Mouse (Mus musculus) brown adipose tissue, adult 24 weeks (tissue): ENCODE measurements around the gene Gm17581. TPM values are rescaled to one million over a fixed set of nuclear protein-coding genes. Genes with fewer than 3 reads are reported as not detected.
A peak's percentile ranks its signal among the peaks of the same experiment; 100 is the strongest.
"Not testable (repeated sequence)": the region's sequence is repeated elsewhere in the genome, so short reads cannot be mapped to it uniquely, and the experiment has no call there.

Experiments
- H3K27ac ChIP-seq: fragments of 200-500 bp; replicated peaks from 2 replicates; pipeline ENCODE4 v1.5.1; 2012; ENCODE audit warnings: low read depth, mild to moderate bottlenecking, low read length
- H3K4me1 ChIP-seq: fragments of 200-500 bp; 2 replicates; pipeline ENCODE4 v1.6.1; 2012; ENCODE audit warnings: low read length, mixed read lengths; ENCODE audit not compliant: control insufficient read depth, insufficient read depth, insufficient read length
- H3K4me3 ChIP-seq: fragments of 200-500 bp; 2 replicates; pipeline ENCODE4 v1.5.1; 2012; ENCODE audit warnings: low read depth, mild to moderate bottlenecking, low read length, moderate library complexity; ENCODE audit not compliant: insufficient read depth
- polyA plus RNA-seq: library from polyadenylated mRNA; stranded (reverse); fragments of >200 nt; gene quantifications from 2 replicates; pipeline ENCODE4 v1.2.4, GENCODE M21; 2012; ENCODE audit not compliant: missing spikeins, insufficient read depth, insufficient read length

Gene Gm17581
- not detected in 2 replicates for polyA plus RNA-seq

DNA sequence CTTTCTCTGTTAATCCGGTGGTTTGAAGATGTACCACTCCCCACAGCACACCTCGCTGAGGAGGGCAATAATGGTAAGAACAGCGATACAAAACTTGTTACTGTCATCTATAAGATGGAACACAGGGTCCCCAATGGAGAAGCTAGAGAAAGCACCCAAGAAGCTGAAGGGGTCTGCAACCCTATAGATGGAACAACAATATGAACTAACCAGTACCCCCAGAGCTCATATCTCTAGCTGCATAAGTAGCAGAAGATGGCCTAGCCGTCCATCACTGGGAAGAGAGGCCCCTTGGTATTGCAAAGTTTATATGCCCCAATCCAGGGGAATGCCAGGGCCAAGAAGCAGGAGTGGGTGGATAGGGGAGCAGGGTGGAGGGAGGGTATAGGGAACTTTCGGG lies at the start of gene Gm17581:
Gm17581 (minus strand) TSS at position 101 of the 400 bp plus-strand sequence.
- 0 out of 2 replicates have a peak within 1 kb of the TSS, but pooled peaks have one; percentile 26 for H3K27ac ChIP-seq
- H3K4me1 ChIP-seq, H3K4me3 ChIP-seq: not testable (repeated sequence)

DNA sequence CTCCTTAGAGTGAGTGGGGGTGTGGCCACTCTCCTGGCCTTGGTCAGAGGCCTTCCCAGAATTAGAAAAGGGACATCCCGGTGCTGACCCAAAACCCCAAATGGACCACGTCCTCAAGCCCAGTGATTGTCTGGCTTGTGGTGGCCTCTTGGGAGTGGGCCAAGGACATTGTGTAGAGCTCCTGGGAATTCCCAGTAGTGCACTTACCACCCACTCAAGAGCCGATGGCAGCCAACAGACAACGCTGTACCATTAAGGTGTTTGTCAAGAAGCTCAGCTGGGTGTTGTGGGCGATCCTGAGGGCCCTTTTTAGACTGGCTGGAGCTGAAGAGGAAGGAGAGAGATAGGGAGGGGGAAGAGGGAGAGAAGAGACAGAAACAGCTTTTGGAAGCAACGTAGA lies 48.9 kb upstream of the Gm17581 start:
- Histone ChIP-seq H3K27ac (no peak overlapping the region), H3K4me3 (no peak overlapping the region), H3K4me1 (no peaks in the 10 kb centered on the region)

DNA sequence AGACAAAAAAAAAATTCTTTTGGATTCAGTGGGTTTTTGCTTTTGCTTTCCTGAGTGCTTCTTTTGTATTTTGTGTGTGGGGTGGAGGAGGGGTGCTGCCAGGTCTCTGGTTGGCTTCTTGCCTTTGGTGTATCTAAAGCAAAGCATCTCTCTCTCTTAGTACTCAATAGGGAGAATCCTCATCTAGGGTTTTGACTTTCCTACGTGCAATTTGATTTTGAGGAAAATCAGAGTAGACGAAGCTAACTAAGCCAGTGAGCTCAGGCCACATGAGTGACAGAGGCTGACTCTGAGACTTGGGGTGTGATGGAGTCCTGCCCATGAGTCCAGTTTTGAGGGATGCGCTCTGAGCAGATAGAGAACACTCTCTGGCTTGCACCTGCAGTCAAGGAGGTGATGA lies 43.8 kb upstream of the Gm17581 start:
- H3K27ac ChIP-seq, result no peak overlapping the region
- no peak overlapping the region for H3K4me3 ChIP-seq
- H3K4me1 ChIP-seq, result no peaks in the 10 kb centered on the region

DNA sequence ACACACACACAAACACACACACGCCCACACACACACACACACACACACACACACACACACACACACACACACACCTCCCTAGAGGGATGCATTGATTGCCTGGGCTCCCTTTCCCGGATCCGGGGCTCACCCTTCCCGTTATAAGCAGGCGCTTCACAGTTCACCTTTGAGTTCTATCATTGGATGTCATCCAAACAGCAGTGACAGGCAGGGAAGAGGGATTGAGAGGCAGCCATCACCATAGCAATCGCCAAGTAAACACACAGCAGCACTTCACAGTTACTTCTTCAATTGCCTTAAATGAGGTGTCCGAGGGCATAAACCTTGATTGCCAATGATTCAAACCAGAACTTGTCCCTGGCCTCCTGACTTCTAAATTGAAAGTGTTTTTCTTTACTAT lies 43.4 kb upstream of the Gm17581 start:
- Histone ChIP-seq H3K27ac (no peak overlapping the region), H3K4me3 (no peak overlapping the region), H3K4me1 (no peaks in the 10 kb centered on the region)

DNA sequence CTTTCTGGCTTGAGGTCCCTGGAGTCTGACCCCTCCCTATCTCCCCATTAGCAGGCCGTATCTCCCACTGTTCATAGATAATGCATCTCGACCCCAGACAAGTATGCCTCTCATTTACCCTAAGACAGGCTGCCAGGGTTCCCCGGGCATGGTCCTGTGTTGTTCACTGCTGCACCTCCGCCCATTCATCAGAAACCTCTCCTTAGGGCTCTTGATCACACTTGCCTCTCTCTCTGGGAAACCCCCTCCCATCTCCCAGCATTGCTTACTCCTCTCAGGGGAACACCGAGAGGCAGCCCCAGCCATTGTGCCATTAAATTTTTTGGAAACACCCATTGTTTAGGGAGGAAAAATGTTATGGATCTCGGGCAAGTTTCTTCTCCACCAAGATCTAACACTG lies 42.3 kb upstream of the Gm17581 start:
- no peak overlapping the region for H3K4me3 ChIP-seq
- no peak overlapping the region for H3K27ac ChIP-seq
- no peaks in the 10 kb centered on the region for H3K4me1 ChIP-seq

DNA sequence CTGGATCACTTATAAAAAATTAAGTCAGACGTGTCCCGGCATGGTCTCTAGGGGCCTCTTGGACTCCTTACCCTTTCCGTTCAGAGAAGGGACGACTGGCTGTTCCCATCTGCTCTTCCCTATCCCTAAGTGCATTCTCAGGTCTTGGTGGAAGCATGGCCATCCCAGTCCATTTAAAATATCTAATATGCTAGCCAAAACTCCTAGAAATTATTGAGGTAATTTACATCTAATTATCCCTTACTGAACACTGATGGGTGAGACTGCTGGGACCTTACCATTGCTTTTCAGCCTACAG lies 42.0 kb upstream of the Gm17581 start:
- Histone ChIP-seq H3K4me1 (no peaks in the 10 kb centered on the region), H3K27ac (no peak overlapping the region), H3K4me3 (no peak overlapping the region)

DNA sequence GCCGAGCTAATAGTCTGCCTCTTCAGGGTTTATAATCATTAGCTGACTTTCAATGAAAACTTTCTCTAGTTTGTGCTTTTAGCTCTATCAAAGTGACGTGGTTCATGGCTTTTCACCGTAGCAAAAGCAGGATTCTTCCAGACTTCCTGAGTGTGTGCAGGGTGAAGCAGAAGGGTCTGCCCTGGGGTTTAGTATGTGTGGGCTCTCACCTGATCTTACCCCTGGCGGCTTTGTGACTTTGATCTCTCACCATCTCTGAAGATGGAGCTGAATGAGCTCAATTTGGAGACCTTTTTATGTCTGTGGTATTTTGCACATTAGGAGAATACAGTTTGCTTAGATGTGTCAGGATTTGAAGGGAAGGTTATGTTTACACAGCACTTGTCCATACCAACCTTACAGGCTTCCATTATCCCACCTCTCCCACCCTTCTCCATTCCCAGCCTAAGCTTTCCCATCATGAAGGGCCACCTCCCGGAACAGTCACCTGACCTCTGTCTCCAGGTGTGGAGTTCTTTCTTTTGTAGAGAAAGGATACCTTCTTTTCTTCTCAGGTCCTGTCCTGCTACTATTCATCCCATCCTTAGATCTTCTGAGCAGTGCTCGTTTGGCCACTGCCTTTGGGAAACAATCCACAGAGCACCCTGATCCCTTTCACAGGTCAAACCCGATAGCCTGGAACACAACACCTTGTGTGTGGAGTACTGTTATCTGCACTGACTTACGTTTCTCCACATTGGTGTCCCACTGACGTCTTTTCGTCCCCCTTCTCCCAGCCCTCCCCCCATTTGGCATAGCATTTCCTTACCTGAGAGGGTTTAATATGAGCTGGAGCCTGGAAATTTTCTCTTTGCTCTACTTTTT lies 41.4 kb upstream of the Gm17581 start:
- Histone ChIP-seq H3K4me1 (no peaks in the 10 kb centered on the region), H3K27ac (no peak overlapping the region), H3K4me3 (no peak overlapping the region)

DNA sequence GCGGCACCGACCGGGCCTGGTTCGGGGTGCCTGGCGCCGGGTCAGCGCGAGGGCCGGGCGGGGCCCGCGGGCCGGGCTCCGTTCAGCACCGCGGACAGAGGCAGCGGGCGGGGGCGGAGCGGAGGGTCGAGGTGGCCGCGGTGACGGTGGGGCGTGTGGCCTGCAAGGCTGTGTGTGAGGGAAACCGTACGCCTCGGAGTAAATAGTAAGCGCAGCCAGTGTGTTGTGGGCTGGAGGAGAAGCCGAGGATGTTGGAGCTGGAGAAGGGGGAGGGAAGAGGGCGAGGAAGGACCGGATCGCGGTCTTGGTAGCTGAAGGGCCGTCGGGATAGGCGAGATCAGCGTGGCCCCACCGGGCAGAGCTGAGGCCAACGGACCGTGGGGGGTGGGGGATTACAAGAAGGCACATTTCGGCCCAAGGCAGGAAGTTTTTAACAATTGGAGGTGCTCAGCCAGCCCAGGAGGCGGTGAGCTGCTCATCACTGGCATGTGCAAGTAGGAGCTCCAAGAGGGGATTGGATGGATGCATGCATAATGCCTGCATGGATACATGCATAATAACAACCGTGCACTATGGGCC lies 40.1 kb upstream of the Gm17581 start:
- Histone ChIP-seq H3K27ac (no peak overlapping the region), H3K4me1 (no peaks in the 10 kb centered on the region), H3K4me3 (peak overlapping the region; percentile 27)

DNA sequence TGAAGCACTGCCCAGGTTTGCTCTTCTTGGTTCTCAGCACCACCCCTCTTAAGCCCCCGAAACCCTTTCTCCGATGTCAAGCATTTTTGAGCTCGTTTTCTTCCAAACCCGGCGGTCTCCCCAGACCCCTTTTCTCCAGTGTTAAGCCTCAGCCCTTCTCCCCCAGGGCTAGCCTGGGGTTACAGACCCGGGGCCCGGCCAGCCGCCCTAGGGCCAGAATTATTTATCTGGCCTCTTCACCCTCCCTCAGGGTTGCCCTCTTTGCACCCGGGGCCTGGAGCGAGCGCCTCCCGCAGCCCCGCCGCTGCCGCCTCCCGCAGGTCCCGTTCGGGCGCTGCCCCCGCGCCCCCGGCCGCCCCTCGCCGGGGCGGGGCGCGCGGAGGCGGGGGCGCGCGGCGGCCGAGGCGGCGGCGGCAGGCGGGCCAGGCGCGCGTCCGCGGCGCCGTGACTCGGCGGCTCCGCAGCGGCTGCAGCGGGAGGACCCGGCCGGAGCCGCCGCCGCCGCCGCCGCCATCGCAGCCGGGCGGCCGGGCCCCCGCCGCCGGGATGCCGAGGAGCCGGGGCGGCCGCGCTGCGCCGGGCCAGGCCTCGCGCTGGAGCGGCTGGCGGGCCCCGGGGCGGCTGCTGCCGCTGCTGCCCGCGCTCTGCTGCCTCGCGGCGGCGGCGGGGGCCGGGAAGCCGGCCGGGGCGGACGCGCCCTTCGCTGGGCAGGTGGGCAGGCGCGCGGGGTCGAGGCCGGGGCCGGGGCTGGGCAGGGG lies 39.4 kb upstream of the Gm17581 start, which contains the start of gene Mmp24:
Mmp24 (plus strand) TSS at position 416 of the 758 bp plus-strand sequence.
- no peaks in the 10 kb centered on the region for H3K4me1 ChIP-seq
- peak within 1 kb of the TSS; percentile 27 for H3K4me3 ChIP-seq
- no peak within 1 kb of the TSS for H3K27ac ChIP-seq

DNA sequence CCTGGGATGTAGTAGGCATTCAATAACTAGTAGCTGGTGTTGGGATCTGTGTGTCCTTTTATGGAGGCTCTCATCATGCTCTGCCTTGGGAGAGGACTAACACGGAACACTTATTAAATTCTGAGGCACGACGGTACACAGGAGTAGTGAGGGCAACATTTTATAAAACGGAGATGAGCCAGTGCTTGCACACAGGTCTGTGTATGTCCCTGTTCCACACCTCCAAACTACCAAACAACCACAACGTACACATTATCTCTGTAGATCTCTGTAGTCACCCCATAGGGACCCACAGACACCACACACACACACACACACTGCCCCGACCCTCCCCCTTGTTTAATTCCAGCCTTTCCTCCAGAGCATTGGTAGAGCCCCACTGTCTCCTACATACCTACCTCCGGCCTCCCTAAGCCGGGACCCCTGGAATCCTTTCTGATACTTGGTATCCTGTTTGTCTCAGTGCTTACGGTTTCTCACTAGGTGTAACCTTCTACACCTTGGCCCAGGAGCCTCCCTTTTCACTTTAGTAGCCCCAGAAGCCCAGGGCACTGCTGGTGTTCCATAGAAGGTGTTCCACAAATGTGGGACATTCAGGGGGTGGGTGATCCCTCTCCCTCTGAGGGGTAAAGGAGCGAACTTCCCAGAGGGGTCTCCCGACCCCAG lies 38.7 kb upstream of the Gm17581 start:
- H3K4me3 ChIP-seq, result no peak overlapping the region
- no peak overlapping the region for H3K27ac ChIP-seq
- no peaks in the 10 kb centered on the region for H3K4me1 ChIP-seq

DNA sequence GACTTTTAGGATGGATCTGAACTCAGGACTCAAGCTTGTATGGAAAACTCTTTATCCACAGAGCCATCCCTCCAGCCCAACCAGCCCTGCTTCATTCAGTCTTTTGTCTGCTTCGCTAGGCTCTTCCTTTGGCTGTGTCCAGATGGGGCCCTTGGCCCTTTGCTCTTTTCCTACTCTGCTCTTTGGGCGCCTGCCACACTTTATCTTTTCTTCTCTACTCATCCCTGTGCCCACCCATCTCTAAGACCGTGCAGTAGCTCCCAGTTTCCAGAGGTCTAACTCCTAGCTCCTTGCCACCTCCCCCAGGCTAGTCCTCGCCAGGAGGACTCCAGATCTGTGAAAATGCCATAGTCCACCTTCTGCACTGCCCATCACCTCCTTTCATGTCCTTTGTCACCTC lies 38.0 kb upstream of the Gm17581 start:
- Histone ChIP-seq H3K4me3 (no peak overlapping the region), H3K4me1 (no peaks in the 10 kb centered on the region), H3K27ac (no peak overlapping the region)

DNA sequence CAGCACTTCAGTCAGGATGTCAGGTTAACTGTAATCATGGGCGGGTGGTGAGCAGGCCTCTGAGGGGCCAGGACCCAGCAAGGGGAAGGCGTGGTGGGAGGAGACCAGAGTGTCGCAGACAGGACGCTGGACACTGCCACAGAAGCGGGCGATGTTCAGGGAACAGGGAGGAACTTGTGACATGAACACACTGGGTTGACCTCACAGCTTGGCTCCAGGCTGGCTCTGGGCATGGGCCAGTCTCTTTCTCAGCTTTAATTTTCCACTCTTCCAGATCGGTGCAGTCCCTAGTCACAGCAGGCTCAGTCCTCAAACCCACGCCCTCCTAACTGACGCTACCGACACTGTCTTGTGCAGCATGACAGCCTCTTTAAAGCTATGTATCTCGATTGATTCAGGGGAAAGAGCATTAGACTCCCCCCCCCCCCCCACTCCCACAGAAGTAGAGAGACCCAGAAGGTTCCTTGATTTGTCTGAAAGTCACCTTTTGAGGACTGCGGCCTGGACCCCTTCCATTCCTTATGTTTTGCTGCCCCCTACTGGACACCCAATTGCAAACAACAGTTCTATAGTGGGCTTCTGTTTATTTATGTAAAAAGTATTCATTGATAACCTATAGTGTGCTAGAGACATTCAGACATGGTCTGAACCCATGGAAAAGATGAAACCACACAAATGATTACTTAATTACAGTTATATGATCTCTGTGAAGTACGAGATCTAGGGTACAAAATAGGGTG lies 29.2 kb upstream of the Gm17581 start:
- no peak overlapping the region for H3K27ac ChIP-seq
- H3K4me3 ChIP-seq, result no peak overlapping the region
- H3K4me1 ChIP-seq, result no peaks in the 10 kb centered on the region

DNA sequence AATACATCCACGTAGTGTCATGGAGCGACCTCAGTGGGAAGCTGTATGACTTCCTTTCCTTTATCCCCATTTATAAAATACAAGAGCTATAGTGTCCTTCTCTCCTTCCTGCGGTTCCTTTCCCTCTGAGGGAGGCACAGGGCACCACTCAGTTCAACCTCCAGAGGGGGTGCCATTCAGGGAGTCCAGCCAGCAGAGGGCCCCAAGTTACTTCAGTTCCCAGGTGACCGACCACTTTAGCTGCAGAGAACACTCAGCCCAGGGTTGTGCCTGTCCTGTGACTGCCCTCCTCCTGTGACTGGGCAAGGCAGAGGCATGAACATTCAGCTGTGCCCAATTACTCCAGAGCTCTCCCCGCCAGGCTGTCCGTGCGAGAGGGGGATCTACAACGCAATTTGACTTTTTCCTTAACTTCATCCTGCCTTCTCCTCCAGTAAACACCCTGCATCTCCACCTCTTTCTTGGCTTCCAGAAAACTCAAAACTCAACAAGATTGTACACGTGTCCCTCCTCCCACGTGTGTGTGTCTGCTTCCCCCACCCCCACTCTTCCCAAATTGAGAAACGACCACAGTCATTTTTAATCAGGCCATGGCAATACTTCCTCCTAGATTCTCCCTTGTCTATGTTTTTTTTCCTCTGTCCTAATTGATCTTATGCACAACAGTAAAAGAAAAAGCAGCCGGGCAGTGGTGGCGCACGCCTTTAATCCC lies 21.3 kb upstream of the Gm17581 start:
- H3K27ac ChIP-seq, result no peak overlapping the region
- H3K4me3 ChIP-seq, result no peak overlapping the region
- no peaks in the 10 kb centered on the region for H3K4me1 ChIP-seq

DNA sequence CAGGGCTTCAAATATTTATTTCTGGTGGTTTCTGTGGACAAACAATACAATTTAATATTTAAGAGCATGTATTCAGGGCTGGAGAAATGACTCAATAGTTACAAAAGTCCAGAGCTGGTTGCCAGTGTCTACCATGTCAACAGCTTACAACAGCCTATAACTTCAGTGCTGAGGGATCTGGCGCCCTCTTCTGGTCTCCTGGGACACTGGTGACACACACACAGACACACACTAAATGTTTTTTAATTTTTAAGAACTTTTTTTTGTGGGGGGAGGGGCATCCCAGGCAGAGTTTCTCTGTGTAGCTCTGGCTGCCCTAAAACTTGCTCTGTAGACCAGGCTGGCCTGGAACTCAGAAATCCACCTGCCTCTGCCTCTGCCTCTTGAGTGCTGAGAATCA lies 20.1 kb upstream of the Gm17581 start:
- no peak overlapping the region for H3K27ac ChIP-seq
- no peaks in the 10 kb centered on the region; the same call in 1 of the 2 replicates for H3K4me1 ChIP-seq
- H3K4me3 ChIP-seq, result no peak overlapping the region
